Mouse (Mus musculus) yolk sac, embryonic 10.5 days (tissue): ENCODE results near the gene Syce3.
A peak's percentile ranks its signal among the peaks of the same experiment; 100 is the strongest.
"Not testable (repeated sequence)": the region's sequence is repeated elsewhere in the genome, so short reads cannot be mapped to it uniquely, and the experiment has no call there.

ENCODE experiments used
- DNase-seq: peaks from one replicate; pipeline ENCODE4 v3.0.0-alpha.2; 2017; ENCODE audit warnings: low spot score

Syce3 gene

DNA sequence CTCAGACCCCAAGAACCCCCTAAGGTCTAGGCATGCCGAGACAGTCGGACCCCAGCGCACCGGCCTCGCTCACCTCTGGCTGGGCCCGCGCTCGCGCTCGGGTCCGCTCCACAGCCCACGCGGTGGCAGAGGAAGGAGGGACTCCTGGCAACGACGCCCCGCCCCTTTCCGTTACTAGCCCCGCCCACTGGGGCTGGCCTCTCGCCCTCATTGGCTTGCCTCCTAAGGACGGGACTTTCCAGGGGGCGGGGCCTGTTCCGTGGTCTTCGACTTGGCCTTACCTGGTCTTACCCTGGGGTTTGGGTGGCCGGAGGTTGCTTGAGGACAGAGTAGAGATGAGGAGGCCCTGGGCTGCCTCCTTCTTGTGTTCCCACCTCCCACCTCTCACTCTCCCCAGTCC is at the start of gene Syce3:
Gene Syce3, minus strand, starts transcription at position 386 of the 400 bp plus-strand sequence.
- no peak for DNase-seq

DNA sequence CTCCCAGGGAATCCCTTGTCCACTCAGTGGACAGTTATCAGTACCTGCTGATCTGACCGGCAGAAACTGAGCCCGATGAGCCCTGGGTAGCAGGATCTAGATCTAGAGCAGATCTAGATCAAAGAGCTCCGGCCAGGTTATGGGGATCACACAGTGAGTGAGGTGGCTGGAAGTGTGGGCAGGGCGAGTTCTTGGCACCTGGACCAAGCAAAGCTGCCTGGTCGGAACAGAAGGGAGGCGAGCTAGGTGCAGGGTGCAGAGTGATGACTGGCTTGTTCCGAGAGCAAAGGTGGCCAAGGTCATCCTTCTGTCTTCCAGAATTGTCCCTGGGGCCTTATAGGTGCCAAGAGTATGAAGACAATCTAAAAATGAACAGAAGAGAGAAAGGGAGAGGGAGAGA is 49.5 kb upstream of the Syce3 start:
- no peak for DNase-seq

DNA sequence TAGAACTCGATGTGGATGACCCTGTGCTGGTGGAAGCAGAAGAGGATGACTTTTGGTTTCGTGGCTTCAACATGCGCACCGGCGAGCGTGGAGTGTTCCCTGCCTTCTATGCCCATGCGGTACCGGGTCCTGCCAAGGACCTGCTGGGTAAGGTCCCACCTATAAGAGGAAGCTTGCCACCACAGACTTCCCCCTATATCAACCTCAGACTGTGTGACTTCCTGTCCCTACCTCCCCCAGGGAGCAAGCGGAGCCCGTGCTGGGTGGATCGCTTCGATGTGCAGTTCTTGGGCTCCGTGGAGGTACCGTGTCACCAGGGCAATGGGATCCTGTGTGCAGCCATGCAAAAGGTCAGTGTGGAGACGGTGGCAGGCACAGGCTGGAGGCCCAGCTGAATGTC is 48.6 kb upstream of the Syce3 start:
- DNase-seq = no peak

DNA sequence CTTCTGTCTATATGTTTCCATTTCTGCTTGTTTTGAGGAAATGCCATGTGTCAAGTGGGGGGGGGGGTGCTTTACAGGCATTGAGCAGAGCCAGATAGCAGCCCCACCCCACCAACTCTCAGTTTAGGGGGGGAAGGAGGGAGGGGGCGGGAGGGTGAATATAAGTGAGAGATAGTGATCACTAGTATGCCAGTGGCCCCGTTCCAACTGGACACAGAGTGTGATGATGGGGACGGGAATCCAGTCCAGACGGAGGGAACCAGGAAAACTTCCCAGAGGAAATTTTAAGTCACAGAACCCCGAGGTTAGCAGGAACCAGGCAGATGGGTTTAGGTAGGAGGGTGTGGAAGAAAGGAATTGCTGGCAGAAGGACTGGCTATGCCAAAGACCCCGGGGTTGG is 45.3 kb upstream of the Syce3 start:
- no peak for DNase-seq

DNA sequence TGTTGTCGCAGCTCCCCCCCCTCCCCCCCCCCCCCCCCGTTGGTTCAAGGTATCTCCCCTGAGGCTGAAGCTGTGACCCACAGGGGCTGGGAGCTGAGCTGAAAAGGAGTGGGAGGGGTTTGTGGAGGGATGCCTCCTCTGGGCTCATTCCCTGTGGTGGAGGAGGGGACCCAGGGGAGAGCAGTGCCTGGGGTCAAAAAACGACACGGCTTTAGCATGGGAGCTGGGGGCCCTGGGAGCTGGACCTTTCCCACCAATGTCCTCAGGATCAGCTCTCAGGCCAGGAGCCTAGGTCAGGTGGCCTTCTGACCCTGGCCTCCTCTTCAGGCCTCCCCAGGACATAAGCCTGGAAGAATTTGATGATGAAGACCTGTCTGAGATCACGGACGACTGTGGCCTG is 44.6 kb upstream of the Syce3 start:
- DNase-seq = no peak

DNA sequence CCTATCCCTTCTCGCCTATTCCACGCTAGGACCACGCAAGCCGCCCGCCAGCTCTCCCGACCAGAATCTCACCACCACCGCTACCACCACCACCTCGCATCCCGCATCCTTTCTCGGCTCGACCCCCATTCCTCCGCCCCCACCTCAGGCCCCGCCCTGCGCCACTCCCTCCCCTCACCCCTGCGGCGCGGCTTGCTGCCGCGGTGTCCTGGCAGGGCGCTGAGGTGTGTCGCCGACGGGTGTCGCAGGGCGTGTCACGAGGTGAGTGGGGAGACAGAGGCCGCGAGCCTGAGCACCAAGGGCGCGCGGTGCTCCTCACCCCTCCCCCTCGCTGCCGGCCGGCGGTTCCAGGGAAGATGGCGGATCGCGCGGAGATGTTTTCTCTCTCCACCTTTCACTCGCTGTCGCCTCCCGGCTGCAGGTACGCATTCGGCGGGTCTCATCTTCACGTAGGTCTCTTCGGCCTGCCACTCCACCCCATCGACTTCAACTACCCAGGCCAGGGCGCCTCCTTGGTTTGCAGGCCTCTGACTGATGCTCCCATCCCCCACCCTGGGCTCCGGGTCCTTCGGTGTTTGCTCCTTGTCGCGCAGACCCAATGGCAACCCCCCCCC is 43.7 kb upstream of the Syce3 start, which contains the start of gene Mapk8ip2:
Gene Mapk8ip2, plus strand, starts transcription at position 49 of the 614 bp plus-strand sequence.
- no peak for DNase-seq

DNA sequence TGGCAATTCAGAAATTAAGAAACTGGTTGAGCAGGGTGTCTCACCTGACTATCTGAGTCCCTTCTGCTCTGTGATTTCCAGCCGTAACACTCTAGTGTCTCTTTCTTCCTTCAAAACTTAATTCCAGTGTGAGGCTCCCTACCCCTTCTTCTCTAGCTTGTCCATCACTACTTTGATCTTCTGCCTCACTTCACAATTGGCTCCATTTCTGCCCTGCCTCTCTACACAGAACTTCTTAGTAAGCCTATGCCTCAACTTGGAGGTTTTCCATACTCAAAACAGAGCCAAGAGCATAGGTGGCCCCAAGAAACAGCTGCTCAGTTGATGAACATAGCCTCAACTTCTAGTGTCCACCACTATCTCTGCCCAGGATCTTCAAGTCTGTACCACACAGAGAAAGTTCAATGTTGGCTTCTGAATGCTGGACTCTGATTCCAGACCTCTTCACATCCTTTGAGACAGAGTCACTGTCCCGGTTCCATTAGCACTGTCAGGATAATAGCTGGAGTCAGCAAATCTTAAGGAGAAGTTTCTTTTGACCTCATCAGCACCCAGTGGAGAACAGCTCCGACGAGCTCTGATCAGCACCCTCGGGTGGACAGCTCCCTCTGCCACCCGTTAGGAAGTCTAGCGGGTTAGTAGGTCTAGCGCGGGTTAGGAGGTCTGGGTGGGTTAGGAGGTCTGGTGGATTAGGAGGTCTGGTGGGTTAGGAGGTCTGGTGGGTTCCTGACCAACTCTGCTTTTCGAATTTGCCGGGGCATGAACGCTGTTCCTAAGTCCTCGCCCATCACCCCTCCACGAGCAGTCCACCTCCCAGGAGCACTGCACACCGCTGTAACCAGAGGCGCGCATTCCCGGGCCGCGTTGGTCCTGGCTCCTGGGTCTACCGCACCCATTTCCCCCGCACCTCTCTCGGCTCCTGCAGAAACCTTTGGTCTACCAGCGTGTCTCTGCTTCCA is 42.9 kb upstream of the Syce3 start:
- DNase-seq = peak; percentile 66

DNA sequence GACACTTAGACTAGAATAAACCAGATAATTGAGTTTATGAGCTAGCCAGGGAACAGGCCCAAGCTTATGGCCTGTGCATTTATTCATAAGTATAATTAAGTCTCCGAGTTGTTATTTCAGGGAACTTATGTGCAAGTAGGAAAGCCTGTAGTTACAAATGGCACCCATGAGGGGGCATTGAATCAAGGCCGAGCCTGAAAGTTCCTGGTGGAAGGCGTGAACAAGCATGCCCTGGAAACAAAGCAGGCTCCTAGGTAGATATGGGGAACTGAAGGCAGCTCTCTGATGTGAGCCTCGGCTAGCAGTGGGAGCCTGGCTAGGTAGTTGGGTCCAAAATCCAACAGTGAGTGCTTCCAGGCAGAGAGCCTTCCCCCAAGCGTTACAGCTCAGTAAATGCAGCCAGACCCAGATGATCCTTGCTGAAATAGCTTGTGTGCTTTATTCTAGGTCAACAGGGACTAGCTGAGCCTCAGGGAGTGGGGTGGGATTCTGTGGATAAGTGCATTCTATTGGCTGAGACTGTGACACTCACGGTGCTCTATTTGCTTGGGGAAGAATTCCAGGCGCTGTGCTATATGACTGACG is 32.3 kb upstream of the Syce3 start:
- DNase-seq = no peak

DNA sequence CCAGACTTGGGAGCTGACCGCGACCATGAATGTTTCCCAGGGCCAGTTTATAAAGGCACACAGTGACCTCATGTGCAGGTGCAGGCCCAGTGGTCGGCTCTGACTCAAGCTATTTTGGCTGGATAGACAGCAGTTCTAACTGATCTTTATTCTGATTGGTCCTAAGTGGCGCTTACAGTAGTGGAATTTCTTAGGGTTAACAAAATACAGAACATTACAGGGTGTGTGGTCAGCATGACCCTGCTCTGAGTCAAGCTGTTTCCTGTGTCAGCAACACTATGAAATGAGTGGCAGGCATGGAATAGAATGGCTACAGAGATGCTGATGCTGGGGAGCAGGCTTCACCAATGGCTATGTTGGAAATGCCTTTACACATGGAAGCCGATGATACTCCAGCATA is 25.6 kb upstream of the Syce3 start:
- DNase-seq = no peak

DNA sequence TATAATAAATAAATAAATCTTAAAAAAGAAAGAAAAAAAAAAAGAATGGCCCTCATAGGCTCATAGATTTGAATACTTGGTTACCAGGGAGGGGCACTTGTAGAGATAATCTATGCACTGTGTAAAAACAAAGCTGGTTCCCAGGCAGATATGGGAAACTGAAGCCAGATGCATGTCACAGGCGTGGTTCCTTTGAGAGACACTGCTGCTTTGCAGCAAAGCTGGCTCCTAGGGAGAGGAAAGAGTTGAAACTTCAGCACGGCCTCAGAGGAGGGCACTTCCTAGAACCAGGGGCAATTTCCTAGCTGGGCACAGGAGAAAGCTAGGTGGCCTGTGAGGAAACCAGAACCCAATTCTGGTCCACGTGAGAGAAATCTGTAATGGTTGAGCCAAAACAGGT is 23.8 kb upstream of the Syce3 start:
- DNase-seq = no peak

DNA sequence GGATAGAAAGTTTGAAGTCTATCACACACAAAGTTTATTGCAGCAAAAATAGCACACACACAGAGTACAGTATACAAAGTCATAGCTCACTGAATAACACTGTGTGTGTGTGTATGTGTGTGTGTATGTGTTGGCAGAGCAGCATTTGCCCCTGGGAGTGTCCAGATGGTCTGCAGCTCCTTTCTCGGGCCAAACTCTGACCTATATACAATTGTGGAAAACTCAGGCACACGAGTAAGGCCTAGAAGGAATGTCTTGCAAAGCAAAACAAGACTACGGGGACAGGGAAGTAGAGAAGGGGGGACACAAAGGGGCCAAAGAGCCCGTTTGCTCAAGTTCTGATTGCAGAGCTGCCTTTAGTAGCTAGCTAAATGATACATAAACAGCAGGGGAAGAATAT is 22.6 kb upstream of the Syce3 start:
- no peak for DNase-seq

DNA sequence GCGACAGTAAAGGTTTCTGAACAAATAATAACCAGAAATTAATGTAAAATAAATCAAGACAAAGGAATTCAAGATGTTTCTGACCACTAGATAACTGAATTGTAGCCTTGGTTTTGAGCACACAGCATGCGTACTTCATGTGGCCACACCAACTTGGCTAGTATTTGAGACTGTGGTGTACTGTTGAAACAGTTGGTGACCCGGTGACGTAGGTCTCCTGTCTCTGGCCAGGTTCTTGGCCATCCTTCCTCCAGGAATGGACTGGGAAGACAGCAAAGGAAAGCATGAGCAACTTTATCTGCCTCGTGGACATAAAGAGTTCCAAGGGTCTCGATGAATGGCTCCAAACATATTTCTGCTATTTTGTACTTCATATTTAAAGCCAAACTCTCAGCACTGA is 21.5 kb upstream of the Syce3 start:
- no peak for DNase-seq

DNA sequence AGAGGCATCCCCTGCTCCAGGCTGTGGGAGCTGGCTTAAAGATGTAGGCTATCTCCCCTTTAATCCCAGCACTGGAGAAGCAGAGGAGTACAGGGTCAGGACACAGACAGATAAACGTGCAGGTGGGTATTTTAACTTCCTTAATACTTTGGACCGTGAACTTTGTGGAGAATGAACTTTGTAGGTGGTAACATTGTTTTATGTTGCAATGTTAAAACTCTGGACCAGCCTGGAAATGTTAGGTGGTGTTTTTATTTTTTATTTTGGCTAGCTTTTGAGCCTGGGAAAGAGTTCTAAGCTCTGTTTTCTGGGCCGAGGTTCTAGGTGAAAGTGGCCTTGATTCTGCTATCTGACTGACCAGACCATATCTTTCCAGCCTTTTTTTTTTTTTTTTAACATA is 21.0 kb upstream of the Syce3 start:
- no peak for DNase-seq

DNA sequence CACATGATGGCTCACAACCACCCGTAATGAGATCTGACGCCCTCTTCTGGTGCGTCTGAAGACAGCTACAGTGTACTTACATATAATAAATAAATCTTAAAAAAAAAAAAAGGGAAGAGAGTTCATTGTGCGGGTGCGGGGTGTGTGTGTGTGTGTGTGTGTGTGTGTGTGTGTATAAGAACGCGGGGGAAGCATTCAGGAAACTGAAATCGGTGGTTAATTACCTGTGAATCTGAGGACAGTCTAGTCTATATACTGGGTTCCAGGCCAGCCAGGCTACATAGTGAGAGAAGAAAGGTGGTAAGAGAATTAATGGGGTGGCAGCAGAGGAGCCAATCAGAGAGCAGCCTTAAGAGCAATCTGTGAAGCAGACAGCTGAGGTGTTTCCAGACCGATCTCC is 20.5 kb upstream of the Syce3 start:
- DNase-seq = not testable (repeated sequence)

DNA sequence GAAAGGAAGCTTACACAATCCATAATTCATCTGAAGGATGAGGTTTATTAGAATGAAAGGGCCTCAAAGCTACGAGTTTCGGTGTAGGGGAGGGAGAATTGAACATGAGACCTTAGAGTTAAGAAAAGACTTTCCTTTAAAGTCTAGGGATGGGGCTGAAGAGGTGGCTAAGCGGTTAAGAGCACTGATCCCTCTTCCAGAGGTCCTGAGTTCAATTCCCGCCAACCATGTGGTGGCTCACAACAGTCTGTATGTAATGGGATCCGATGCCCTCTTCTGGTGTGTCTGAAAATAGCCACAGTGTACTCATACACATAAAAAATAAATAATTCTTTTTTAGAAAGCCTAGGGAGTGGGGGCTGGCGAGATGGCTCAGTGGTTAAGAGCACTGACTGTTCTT is 20.0 kb upstream of the Syce3 start:
- no peak for DNase-seq

DNA sequence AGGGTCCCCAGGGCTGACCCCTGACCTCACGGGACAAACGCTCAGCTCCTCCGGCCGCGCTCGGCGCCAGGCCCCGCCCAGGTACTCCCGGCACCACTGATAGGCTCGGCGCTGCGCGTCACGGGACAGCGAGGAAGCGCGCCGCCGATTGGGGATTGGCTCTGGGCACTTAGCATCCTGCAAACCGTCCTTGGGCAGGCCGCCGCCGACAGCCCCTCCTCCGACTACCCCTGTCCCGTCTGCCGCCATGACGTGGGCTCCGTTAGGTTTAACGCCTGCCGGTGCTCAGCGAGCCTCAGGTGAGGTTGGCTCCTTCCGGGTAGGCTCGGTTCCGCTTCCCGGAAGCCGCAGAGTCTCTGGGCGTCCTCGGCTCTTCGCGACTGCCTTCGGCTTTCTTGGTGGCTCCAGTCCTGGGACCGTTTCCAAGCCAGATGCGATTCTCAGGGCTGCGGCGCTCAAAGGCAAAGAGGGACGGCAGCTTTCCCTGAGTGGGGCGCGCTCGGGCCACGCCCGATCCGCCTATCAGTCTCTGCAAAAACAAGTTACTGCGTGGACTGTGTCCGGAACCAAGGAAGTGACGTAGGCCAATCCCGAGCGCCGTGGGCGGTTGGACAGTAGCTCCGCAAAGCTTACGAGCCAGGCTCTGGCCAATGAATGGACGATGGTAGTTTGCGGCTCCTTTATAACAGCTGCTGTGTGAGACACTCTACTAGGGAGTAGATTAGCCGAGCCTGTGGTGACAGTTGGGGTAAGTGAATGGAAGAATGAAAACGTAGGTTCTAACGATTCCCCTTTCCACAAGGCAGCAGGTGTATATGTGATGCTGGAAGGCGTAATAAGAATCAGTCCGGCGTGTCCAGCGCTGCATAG is 19.3 kb upstream of the Syce3 start, which contains the start of the genes C730034F03Rik, Gm44502 and Chkb:
Gene C730034F03Rik, plus strand, starts transcription at position 238 of the 870 bp plus-strand sequence.
Gene Gm44502, minus strand, starts transcription at position 345 of the 870 bp plus-strand sequence.
Gene Chkb, minus strand, starts transcription at position 557 of the 870 bp plus-strand sequence.
- DNase-seq = peak; percentile 94

DNA sequence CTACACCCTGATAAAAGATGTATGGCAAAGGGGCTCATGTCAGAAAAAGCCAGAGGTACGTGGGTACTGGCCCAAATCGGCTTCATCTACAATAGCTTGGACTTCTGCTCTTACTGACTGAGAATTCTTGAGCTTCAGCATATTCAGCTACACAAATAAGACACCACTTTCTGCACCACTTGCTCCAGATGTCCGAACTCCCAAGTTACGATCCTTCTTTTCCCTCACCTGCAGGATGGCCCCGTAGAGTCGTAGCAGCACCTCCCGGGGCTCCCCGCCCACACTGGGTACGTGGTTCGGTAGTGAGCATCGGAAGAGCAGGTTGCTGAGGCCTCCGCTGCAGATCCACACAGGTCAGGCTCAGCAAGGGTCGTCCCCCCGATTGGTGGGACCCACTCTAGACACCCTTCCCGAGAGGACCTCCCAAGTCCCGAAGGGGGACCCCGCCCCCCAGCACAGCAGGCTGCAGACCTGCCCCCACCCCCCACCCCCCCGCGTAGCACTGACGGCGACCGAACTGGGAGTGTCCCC is 18.6 kb upstream of the Syce3 start:
- DNase-seq = no peak

DNA sequence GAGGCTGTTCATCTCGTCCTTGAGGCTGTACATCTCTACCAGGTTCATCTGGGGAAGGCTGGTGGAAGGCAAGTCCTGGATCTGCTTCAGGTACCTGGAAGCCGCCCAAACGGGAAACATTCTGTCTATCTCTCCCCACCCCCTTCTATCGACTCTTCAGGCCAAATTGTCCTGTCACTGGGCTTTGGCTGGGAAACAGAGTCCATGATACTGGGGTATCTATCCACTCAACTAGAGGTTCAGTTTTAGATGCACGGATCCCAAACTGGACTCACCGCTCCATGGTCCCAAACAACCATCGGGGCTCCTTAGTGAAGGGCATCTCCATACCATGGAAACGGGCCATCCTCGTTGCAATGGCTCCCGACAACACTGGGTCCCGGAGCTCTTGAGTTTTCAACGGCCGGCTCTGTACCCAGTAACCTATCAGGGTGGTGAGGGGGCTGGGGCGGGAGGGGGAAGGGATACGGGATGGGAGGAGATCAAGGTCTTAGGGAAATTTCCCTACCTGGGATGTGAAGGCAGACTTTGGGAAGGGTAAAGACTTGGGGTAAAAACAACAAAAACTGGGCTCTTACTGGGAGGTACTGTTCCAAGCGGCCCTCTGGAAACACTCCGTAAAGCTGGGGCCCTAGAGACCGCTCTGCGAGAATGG is 18.0 kb upstream of the Syce3 start:
- DNase-seq = no peak

DNA sequence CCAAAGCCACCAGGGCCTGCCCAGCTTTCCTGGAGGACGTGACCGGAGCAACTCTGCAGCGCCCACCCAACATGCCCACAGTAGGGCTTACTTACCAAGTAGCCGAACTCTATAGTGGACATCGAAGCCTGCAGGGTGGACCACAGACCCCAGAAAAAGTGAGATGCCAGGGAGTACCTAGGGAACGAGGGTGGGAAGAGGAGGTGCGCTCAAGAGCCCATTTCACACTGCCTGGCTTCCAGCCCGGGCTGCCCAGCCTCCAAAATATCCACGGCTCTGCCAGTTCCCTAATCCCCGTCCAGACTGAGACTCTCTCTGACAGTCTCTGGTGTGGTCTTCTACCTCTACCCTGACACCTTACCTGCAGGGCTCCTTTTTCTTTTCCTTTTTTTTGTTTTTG is 16.4 kb upstream of the Syce3 start:
- DNase-seq = no peak

DNA sequence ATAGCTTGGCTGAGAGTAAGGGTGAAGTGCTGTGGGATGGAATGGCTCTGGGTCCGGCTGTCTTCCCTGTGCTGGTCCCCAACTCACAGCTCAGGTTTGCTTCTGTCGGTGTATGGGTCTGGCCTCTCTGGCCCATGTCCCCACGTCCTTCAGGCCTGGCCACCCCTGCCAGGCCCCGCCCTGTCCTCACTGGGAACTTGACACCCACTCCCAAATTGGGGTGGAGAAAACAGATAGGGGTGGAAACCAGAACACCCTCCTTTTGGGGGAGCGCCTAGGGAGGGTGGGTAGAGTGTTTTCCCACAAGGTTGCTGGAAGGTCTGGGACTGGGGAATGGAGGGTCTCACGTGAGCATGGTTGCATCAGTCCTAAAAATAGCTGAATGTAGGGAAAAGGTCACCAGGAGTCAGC is 15.4 kb upstream of the Syce3 start, which contains the start of gene Cpt1b:
Gene Cpt1b, minus strand, starts transcription at position 153 of the 411 bp plus-strand sequence.
- DNase-seq = no peak

DNA sequence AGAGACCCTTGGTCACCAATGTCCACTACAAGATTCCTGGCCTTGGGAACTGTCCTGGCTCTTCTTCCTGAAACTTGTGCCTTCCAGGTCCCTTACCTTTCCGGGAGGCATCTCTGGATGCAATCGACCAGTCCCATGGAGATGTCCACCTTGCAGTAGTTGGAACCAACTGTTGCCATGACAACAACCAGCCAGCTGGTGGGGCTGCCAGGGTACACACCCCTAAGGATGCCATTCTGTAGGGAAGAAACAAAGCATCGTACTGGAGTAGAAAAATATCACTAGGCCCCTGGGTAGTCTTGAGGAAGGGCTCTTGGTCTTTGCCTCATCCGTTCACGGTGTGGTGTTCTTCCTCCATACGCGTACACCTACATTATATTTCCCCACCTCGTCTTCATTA is 14.3 kb upstream of the Syce3 start:
- no peak for DNase-seq
